Mouse (Mus musculus): ENCODE results near the gene Paqr6.

Gene Paqr6

DNA sequence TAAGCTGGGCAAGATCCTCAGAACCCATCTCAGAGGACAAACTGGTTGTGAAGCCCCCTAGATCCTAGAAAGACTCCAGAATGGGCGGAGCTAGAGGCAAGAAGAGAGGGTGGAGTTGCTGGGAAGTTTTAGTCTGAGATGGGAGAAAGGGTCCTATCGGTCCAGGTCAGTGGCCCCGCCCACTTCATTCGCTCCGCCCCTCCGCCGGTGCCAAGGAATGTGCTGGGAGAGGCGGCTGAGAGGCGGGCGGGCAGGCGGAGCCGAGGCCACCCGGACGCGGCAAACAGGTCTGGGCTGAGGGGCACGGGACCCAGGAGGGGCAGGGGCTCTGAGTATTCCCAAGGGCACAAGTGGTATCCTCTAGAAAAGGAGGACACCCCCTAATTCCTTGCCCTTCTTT is at the start of gene Paqr6:
TSS of gene Paqr6 (plus strand) at position 248 of the 400 bp plus-strand sequence.
- no peak for DNase-seq (ENCODE audit: low spot score in 2 of 2)

DNA sequence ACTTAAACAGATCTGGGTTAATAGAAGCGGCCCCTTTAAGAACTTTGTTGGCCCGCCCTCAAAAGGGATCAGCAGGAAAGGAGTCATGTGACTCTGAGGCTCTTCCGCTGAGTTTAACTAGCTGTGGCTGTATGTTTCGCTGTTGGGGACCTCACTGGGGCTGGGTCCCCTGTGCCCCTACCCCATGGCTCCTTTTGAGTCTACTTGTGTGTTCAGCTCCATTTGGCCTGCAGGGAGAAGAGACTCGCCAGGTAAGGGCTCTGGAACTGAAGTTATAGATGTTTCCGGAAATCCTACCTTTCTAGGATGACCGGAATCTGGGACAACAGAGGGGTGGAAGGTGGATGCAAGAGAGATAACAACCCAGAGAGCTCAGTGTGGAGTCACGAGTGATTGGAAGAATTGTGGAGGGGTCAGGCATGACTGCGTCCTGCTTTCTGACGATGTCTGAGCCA is 39.4 kb upstream of the Paqr6 start, which contains the start of gene Glmp:
TSS of gene Glmp (plus strand) at position 73 of the 455 bp plus-strand sequence.
- peak; percentile 24 to 36 for DNase-seq (ENCODE audit: low spot score in 2 of 2)

DNA sequence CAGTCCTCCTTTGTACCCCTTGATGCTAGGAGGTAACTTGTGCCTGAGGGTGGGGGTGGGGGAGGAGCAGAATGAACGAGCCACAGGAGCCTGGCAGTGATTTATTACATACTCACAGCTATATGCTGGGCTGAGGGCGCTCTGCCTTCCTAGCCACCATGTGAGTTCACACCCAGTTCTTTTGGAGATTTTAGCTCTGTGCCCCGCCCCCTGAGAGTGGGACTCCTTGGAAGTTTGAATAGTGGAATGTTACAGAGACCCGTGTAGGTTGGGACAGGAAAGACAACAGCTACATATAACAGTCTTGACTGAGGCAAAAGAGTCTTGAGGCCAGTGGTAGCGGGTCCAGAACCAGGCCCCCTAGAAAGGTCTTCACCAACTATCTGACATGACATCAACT is 35.4 kb upstream of the Paqr6 start:
- no peak for DNase-seq (ENCODE audit: low spot score in 2 of 2)

DNA sequence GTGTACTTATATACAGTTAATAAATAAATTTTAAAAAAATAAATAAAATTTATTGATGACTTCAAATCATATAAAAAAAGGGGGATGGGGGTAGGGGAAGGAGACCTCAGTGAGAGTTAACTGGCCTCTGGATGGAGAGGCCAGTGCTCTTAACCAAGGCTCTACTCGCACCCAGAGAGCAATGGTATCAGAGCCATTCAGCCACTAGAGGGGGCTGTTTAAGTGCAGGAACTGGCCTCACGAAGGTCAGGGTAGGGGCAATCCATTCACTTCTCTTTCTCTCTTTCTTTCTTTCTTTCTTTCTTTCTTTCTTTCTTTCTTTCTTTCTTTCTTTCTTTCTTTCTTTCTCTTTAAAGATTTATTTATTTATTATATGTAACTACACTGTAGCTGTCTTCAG is 33.1 kb upstream of the Paqr6 start:
- peak; percentile 55 to 67 for DNase-seq (ENCODE audit: low spot score in 2 of 2)

DNA sequence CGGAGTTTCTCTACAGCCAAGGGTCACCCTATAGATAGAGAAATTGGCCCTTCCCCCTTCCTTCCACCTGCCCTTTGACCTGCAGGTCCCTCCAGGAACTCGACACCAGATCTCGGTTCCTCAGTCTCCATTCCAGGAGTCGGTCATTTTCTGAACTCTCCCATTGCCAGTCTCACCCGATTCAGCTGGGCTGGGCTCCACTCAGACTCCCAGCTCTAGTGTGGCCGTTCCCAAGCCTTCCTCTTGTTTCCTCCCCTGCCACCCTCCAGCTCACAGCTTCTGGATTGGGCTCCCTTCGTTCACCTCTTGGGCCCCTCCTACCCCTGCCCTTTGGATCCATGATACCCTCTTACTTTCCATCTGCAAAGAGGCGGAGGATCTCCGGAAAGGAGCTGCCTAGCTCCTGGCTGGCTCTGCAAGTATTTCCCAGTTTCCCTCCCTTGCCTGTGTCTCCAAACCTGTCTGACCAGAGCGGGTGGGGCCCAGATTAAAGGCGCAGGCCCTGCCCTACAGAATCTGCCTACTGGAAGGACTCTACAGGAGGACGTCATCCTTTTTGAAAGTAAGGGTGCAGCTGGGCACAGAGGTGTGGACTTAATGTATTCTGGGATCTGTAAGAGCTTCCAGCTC is 30.2 kb upstream of the Paqr6 start:
- no peak for DNase-seq (ENCODE audit: low spot score in 2 of 2)

DNA sequence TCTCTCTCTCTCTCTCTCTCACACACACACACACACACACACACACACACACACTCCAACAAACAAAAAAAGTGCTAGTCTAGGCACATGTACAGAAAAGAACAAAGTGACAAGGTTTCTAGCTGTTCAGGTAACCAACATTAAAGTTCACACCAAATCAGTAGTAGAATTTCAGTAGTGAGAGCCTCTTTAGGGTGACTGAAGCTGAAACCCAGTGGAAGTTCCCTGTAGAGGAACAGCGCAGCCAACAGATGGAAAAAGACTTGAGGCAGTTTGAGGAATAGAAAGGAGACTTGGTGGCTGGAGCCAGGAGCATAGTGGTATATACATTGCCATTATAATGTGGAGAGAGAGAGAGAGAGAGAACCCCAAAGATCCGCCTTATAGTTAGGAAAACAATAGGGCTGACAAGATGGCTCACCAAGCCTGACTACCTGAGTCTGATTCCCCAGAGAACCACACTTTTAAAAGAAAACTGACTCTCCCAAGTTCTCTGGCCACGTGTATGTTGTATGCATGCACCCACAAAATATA is 29.4 kb upstream of the Paqr6 start:
- no peak for DNase-seq (ENCODE audit: low spot score in 2 of 2)

DNA sequence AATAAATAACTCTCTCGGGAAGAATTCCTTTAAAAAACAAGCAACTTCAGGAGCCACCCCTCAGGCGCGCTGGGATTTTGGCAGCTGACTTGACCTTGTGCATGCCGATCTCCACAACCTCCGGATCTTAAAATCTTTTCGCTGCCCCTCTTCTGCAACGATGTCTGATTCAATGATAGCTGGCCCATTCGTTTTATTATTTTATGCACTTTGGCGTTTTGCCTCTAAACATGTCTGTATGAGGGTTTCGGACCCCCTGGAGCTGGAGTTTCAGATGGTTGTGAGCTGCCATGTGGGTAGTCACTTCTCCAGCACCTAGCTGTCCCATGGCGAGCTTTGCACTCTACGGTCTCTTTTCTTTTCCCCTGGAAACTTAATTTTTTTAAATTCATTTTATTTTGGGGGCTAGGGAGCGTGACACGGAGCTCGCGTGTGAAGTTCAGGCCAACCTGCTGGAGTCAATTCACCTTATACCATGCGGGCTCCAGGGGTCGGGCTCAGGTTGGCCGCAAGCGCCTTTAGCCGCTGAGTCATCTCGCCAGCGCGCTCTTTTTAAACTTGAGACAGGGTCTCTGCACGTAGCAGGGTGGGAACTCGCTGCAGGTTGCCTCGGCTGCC is 28.8 kb upstream of the Paqr6 start:
- no peak for DNase-seq (ENCODE audit: low spot score in 2 of 2)

DNA sequence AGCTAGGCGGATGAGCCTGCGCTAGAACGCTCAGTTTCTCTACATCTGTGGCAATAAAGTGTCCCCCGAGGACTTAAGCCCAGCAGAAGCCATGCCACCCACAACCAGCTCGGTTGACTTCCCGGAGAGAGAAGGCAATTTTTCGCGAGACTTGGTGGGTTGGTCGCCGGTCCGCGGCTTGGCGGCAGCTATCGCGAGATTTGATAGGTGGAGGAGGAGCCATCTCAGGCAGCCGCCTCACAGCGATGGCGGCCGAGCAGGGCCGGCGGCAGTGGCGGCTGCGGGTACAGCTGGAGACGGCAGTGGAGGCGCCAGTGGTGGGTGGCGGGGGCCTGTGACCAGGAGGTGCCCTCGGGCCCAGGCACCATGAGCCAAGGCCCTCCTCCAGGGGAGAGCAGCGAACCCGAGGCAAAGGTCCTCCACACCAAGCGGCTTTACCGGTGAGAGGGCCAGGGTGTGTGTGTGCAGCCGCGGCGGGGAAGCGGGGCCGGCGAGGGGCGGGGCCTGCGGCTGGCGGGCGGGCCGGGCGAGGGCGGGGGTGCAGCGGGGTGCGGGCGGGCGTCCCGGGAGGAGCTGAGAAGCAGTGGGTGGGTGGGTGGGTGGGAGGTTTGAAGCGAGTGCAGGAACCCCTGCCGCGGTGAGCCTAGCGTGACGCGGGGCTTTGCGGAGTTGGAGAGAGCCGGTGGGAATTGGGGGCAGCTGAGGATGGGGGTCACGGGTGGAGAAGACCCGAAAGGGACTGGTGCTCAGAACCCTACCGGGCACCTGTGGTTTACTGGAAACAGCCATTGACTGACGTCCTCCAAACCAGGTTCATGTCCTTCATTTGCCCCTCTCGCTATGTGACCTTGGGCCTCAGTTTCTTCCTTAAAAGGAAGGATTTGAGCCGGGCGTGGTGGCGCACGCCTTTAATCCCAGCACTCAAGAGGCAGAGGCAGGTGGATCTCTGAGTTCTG is 28.0 kb upstream of the Paqr6 start, which contains the start of the genes Tmem79 and Smg5:
TSS of gene Tmem79 (minus strand) at position 91 of the 956 bp plus-strand sequence.
TSS of gene Smg5 (plus strand) at position 203 of the 956 bp plus-strand sequence.
- DNase-seq (ENCODE audit: low spot score in 2 of 2), result peak; percentile 97

DNA sequence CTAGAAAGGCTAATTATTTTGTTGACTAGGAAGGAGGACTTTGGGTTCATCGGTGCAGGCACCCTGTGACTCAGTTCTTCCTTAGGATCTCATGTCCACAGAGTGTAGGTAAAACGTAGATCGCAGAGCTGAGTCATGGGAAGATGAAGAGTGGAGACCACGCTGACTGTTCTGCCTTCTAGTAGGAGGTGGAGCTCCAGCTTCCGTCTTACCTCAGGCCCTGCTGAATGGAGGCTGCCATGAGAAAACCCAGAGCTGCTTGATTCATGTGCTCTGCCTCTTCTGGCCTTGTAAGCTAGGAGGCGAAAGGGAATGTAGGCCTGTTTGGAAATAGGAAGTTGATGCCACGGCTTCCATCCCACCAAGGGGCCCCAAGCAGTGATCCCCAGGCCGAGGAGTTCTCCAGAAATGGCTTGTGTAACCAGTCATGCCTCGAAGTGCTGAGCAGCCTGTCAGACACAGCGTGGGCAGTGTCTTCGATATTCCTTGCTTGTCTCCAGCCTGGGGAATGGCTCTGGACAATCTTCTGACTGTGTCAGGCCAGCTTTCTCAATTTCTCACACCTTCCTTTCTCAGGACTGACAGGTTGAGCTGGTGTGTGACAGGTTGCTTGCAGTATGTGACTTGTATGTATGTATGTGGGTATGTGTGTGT is 26.9 kb upstream of the Paqr6 start:
- peak in 1 of 2 experiments; percentile 16 for DNase-seq (ENCODE audit: low spot score in 2 of 2)

DNA sequence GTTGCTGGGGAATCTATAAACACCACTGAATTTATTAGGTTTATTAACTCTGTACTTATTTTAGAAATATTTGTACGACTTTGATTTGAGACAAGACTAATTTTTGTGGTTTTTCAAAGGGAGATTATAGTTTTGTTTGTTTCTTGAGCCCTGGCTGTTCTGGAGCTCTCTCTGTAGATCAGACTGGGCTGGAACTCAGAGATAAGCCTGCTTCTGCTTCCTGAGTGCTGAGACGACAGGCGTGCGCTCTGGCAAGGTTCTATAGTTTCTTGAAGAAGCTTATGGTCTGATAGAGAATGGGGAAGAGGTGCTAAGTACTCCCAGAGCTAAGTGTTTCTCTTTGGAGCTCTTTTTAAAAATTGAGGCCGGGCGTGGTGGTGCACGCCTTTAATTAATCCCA is 26.1 kb upstream of the Paqr6 start:
- no peak for DNase-seq (ENCODE audit: low spot score in 2 of 2)

DNA sequence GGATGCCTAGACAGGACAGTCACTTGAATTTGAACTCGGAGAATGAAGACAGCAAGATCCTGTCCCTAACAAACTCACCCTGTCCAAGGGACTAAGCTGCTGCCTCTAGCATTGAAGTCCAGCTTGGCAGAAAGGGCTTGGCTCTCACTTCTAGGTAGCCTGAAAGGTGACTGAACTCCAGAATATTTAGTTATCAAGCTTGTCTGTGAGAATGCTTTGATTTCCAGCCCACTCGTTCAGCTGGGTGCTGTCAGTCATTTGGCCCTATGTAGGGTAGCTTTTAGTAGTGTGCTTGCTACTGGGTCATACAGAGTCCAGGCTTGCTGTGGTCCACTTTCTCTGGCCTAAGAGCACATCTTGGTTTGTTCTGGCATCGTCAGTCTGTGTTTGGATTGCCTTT is 25.4 kb upstream of the Paqr6 start:
- DNase-seq (ENCODE audit: low spot score in 2 of 2), result no peak

DNA sequence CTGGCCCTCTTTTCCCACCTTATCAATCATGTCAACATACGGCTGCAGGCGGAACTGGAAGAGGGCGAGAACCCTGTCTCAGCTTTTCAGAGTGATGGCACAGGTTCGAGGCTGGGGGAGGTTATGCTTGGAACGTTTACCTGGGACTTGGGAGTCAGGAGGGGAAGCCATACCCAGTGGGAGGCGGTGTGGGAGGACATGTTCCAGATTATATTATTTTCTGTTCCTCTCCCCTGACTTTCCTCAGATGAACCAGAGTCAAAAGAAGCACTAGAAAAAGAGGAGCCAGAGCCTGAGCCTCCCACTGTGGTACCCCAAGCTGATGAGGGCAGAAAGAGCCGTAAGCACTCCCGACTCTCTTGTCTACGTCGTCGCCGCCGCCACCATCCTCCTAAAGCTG is 13.7 kb upstream of the Paqr6 start:
- DNase-seq (ENCODE audit: low spot score in 2 of 2), result no peak

DNA sequence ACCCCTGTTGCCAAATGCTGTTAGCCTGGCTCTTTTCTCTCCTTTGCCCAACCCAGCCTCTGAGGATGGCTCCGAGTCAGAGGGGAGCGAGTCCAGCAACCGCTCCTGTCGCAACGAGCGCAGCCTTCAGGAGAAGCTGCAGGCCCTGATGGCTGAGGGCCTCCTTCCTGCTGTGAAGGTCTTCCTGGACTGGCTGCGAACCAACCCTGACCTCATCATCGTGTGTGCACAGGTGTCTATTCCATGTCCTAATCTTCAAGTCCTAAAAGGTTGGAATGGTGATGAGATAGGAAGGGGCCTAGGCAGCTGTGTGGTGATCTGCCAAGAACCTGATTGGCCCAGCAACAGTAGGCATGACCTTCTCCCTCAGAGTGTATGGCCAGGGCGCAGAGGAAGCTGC is 11.5 kb upstream of the Paqr6 start:
- no peak for DNase-seq (ENCODE audit: low spot score in 2 of 2)

DNA sequence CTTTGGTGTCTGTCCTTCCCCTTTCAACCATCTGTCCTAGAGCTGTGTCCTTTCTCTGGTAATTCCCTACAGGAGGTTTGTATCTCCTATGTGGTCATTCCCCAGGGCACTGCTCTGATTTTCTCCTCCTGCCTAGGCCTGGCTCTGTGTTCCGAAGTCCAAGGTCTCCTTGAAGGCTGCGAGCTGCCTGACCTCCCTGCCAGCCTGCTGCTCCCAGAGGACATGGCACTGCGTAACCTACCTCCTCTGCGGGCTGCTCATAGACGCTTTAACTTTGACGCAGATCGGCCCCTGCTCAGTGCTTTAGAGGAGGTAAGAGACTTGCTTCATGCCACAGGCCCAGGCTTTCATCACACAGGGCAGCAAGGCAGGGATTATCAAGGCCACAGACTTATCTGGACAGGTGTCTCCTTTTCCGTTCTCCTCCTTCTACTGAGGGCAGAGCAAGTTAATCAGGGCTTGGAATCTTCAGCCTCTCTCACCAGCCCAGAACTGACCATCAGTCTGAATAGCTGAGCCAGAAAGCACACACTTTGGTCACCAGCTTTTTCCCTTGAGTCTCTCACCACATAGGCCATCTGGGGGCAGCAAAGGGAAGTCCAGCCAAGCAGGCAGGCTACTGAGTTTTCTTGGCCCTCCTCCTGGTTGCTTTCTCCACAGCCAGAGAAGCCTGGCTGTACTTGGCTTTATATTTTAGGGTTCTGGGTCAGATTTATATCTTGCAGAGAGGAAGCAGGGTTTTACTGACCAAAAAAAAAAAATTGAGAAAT is 9.8 kb upstream of the Paqr6 start:
- no peak for DNase-seq (ENCODE audit: low spot score in 2 of 2)

DNA sequence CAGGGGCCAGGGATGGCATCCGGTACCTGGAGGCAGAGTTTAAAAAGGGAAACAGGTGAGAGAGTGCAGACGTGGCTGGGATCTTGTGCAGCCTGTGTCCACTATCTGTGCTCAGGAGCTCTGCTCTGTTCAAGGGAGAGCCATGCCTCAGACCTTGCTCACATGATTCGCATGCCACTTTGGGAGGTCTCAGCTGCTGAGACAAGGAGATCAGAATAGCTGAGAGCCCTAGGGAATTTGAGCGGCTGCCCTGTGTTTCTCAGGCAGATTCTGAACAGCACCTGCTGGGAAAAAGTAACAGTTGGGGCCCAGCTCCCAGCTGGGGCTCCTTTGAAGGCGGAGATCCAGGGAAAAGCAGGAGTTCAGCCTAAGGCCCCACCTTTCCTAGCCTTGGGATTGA is 4.8 kb upstream of the Paqr6 start:
- no peak for DNase-seq (ENCODE audit: low spot score in 2 of 2)

DNA sequence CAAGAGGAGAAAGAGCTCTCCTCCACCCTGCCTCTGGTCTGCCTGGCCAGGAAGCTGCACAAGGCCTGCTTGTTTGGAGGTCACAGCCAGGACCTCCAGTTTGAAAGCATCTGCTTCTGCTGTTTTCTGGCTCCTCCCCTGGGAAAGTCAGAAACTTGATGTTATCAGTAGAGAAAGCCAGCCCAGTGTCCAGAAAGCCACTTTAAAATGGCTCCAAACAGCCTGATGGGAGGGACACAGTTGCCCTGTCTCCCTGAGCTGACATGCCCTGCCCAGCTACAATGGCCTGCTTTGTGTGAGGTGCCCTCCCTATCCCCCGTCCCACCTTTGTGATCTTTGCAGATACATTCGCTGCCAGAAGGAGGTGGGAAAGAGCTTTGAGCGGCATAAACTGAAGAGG is 4.4 kb upstream of the Paqr6 start:
- no peak for DNase-seq (ENCODE audit: low spot score in 2 of 2)

DNA sequence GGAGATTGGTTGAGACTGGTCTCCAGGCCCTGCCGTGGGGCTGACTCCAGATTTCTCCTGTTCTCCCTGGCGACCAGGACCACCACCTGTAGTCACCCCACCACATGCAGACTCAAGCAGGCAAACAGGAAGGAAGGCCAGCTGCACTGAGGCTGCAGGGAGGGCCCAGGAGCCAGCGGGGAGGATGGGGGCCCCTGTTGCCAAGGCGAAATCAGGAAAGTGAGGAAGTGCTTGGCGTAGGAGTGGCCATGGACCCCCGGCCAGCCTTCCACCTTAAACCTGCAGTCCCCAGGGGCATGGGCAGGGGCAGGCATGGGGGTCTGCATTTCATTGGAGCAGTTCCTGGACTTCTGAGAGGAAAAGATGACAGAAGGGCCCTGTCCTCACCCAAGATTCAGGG is 3.3 kb upstream of the Paqr6 start:
- DNase-seq (ENCODE audit: low spot score in 2 of 2), result no peak

DNA sequence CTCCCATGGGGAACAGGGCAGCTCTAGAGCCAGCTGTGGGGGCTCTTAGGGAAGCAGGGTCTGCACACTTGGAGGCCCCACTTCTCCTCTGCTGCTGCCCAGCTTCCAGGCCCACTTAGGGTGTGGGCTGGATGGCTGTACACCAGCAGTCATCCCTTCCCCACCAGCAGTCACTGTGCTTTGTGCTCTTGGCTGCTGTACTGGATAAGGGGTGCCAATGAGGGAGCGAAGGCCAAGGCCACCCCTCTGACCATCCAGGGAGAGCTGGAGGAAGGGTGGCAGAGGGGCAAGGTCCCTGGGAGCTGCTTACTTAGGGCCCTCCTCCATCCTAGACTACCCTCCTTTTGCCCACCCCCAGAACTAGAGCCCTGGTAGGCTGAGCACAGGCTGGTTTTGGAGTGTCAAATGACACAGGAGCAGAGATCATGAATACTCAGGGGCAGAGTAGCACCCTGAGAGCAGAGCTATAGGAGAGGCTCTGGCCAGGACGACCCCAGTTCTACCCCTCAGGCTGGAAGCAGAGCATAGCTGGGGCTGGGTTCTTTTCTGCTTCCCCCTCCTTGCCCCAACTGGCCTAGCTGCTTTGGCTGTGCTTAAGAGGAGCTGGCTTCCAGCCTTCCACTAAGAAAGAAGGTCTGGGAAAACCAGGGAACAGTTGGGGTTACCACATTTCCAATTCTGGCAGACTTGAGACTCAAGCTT is 2.6 kb upstream of the Paqr6 start:
- no peak for DNase-seq (ENCODE audit: low spot score in 2 of 2)

DNA sequence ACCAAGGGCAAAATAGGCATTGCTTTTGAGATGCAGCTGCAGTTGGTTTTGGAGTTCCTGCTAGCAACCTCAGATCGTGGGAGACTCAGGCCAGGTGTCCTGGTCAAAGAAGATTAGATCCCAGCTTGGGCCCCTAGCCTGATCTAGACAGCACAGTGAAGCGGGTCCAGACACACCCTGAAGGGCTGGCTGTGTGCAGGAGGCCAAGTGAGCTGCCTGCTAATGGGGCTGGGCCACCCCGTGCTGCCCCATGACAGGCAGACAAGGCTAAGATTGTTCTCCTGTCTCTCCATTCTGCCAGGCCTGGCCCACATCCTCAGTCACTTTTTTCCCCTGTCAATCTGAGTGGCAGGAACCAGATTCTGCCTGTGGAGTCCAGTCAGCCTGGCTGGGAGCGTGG is 684 bp upstream of the Paqr6 start:
- DNase-seq (ENCODE audit: low spot score in 2 of 2), result no peak

DNA sequence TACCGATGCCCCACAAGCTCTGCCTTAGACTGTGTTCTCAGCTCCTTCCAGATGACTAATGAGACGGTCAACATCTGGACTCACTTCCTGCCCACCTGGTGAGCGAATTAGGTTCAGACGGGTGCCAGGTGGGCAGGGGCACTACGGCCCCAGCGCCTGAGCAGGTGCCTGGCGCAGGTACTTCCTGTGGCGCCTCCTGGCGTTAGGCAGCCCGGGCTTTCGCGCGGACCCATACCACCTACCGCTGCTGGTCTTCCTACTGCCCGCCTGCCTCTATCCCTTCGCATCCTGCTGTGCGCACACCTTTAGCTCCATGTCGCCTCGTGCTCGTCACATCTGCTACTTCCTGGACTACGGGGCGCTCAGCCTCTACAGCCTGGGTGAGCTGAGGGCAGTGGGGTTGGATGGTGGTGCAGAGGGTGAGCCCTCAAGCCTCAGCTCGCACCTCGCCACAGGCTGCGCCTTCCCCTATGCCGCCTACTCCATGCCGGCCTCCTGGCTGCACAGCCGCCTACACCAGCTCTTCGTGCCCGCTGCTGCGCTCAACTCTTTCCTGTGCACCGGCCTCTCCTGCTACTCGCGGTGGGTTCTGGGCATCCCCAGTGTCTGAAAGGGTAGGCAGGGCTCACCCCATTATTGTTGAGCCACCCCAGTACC is 1.4 kb downstream of the Paqr6 start:
- DNase-seq (ENCODE audit: low spot score in 2 of 2), result no peak

Measured in natural killer cell, adult 2 months (primary cell).